Mouse (Mus musculus) adrenal gland, adult 10 weeks (tissue): Measurements from ENCODE around the gene Gm17571. TPM values are rescaled to one million over a fixed set of nuclear protein-coding genes. Genes with fewer than 3 reads are reported as not detected.

Experiments used
- polyA plus RNA-seq: library from polyadenylated mRNA; stranded (reverse); fragments of 350-450 nt; fragmentation: Illumina TruSeq; extraction: RNeasy Lipid Tissue Mini Kit (QIAGEN cat#74804); gene quantifications from one replicate; pipeline ENCODE4 v1.2.3, GENCODE M21; 2014; ENCODE audit warnings: low read depth, low replicate concordance

Gene Gm17571
- polyA plus RNA-seq, result not detected

DNA sequence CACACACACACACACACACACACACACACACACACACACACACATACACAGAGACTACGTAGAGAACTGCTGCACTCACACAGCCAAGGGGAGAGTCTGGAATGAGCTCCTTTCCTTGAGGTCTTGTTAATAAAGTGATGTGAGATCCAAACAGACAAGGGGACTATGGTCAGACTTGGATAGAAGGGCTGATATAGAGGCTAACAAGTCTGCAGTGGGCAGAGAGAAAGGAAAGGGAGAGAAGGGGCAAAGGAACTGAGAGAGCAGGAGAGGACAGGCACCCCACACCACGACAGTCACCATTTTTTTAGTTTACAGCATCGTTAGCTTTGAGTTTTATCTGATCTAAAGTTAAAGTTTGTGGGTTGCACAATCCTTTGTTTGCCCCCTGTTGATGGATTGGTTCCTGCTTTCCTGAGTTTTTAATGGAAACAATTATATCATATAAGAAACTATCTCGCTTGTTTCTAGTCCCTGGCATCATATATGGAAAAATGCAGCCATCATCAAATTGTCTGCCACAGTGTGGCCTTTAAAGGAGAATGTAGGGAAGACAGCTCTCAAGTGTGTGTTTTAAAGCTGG lies at the start of gene Gm17571:
Gm17571 (minus strand) TSS at position 51 of the 583 bp plus-strand sequence.

Other genes with a start within 250 kb of the Gm17571 start
- 29.7 TPM for gene Jrkl, start 200.9 kb downstream of the Gm17571 start, polyA plus RNA-seq
- gene Ccdc82, start 199.8 kb downstream of the Gm17571 start, polyA plus RNA-seq, result 49.9 TPM
- gene Maml2, start 148.8 kb downstream of the Gm17571 start, polyA plus RNA-seq, result 8.2 TPM